Mouse (Mus musculus) natural killer cell, adult 2 months (primary cell): ENCODE data around the gene Golph3l.

Experiments
- DNase-seq, 2 experiments: peaks; one replicate each; pipeline ENCODE4 v3.0.0; 2022; ENCODE audit warnings: low spot score in 2 of 2

Golph3l gene

GRCm38 (mm10) chr3:95655437-95655836 is 66.7 kb downstream of the Golph3l start:
- DNase-seq: no peak

GRCm38 (mm10) chr3:95657108-95657507 is 68.4 kb downstream of the Golph3l start:
- DNase-seq: no peak

GRCm38 (mm10) chr3:95657711-95658110 is 69.0 kb downstream of the Golph3l start:
- no peak for DNase-seq

- peak; percentile 88 to 90 for DNase-seq
Measured at GRCm38 (mm10) chr3:95658236-95658867, 69.6 kb downstream of the Golph3l start, which contains the start of gene Mcl1. Gene Mcl1, plus strand, starts transcription at chr3:95658788.

- DNase-seq: peak; percentile 75 to 79
Measured at GRCm38 (mm10) chr3:95658868-95659712, 70.4 kb downstream of the Golph3l start.

GRCm38 (mm10) chr3:95659948-95660347 is 71.2 kb downstream of the Golph3l start:
- DNase-seq: no peak

- DNase-seq: no peak
Measured at GRCm38 (mm10) chr3:95660788-95661478, 72.2 kb downstream of the Golph3l start.

GRCm38 (mm10) chr3:95661945-95662715 is 73.4 kb downstream of the Golph3l start:
- DNase-seq: no peak

GRCm38 (mm10) chr3:95662724-95663449 is 74.2 kb downstream of the Golph3l start:
- DNase-seq: no peak

- DNase-seq: no peak
Measured at GRCm38 (mm10) chr3:95663486-95663885, 74.8 kb downstream of the Golph3l start.

GRCm38 (mm10) chr3:95663969-95664608 is 75.4 kb downstream of the Golph3l start:
- DNase-seq: no peak

GRCm38 (mm10) chr3:95664940-95665352 is 76.2 kb downstream of the Golph3l start:
- DNase-seq: no peak

- DNase-seq: peak in 1 of 2 experiments; percentile 36
Measured at GRCm38 (mm10) chr3:95666124-95666844, 77.5 kb downstream of the Golph3l start.

GRCm38 (mm10) chr3:95667521-95667920 is 78.8 kb downstream of the Golph3l start:
- DNase-seq: no peak

GRCm38 (mm10) chr3:95668026-95668425 is 79.3 kb downstream of the Golph3l start:
- DNase-seq: no peak
